Mouse (Mus musculus): ENCODE measurements around the gene Gpr26.

Gene Gpr26

GRCm38 (mm10) chr7:132026671-132027070 lies 60.4 kb downstream of the Gpr26 start:
- DNase-seq: no peak

- DNase-seq: no peak
These were observed 65.8 kb downstream of the Gpr26 start for GRCm38 (mm10) chr7:132031940-132032531.
